Mouse (Mus musculus) WW6 (cell line): ENCODE measurements around the gene Zc3h4.

Source experiments
- DNase-seq: peaks from one replicate; pipeline ENCODE4 v3.0.0-alpha.2; 2013; ENCODE audit warnings: low read depth, low spot score

Zc3h4 gene

DNA sequence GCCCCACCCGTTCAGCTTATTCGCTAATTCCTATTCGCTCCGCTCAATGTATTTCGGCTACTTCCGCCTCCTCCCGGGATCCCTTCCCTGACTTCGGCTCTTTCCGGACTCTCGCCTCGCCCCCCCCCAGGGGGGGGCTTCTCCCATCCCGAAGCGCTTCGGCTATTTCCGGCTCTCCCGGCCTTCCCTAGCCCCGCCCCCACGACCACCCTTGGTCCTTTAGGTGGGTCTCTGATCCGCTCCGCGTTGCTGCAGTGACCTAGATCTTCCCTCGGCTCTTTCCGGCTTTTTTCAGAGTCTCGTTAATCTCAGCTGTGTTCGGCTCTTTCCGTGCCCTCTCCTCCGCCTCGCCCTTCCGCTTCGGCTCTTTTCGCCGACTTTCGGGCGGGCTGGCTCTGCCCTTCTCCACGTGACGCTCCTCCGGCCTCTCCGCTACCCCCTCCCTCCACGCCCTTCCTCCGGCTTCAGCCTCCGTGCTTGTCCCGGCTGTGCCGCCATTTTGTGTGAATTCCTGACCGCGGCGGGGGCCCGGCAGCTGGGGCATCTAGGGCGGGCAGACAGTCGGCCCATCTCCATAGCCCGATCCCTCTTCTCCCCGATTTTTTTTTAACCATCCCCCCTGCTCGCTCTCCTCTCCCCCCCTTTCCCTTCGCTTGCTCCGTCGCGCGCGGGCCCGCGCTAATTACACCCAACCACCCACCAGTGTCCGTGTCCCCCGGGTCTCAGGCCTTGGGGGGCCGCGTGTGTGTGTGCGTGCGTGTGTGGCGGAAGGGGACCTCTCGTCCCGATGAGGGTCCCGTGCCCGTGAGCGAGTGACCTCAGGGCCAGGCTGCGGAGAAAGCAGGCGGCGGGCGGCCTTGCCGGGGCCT lies 656 bp upstream of the Zc3h4 start:
- peak; percentile 92 for DNase-seq

DNA sequence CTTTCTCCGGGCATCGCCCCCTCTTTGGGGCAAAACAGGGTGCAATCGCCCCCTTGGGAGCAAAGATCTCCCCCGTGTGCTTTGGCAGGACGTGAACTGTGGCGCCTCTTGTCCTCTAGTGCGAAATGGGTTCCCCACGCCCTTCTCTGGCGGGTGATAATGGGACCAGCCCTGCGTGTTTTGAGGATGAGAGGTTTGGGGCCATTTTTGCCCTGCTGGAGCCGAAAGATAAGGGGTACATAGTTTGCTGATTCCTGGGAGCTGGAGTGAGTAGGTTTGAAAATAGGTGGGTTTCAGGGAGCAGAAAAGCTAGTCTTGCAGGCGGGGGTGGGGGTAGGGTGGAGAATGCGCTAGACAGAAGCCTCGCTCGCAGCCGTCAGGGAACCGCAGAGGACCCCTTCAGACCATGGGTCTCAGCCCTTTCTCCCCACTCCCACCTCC lies 1.3 kb downstream of the Zc3h4 start:
- DNase-seq: no peak

DNA sequence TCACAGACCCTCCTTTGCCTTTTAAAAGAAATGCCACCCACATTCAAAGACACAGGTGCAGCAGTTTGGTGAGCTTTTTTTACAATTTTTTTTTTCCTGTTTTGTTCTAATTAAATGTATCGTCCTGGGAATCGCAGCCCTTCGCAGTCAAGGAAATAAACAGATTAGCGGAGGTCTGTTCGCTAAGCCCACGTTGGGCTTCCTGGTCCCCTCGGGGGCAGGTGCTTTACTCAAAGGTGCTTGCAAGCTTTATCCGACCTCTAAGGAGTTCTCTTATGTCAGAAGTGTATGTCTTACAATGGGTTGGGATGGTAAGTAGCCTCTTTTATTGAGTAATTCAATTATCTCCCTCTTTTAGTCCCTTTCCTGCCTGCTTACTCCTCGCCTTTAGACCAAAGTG lies 1.7 kb downstream of the Zc3h4 start:
- no peak for DNase-seq

DNA sequence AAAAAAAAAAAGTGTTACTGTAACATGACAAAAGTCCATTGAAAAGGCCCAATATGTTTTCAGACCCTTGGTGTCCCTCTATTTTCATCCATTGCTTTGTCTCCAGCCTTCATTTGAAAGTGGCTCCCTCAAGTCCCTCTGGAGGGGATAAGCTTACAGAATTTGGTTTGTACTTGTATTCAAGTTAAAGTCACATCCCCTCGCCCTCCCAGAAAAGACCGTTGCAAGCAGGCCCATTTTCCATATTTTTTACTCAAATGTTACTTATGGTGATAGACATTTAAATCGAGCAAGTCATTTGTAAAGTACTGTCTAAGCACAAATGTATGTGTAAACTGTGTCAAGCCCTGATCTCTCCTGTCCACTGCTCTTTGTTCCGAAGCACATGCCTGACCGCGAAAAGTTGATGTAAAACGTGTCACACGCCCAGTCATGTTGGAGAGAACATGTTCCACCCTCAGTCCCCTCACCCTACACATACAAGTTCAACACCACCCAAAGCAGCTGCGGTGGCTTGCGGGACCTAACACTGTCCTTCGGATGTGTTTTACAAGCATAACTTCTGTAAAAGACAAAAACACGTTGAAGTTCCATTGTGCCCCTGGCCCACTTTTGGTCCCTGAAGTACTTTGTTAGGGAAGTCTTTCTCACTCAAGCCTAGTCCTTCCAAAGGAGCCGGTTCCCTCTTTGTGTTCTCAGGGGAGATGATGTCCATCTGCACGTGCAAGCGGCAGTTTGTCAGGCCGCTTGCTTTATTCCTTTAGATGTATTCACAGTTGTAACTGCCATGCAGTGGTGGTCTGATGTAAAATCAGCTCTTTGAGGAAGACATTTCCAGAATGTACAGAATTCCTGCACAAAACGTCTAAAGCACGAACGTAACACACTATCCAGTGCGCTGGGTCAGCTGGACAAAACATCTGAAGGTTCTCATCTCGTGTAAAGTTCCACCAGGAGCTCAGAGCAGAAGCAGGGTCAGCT lies 2.5 kb downstream of the Zc3h4 start:
- DNase-seq: no peak

DNA sequence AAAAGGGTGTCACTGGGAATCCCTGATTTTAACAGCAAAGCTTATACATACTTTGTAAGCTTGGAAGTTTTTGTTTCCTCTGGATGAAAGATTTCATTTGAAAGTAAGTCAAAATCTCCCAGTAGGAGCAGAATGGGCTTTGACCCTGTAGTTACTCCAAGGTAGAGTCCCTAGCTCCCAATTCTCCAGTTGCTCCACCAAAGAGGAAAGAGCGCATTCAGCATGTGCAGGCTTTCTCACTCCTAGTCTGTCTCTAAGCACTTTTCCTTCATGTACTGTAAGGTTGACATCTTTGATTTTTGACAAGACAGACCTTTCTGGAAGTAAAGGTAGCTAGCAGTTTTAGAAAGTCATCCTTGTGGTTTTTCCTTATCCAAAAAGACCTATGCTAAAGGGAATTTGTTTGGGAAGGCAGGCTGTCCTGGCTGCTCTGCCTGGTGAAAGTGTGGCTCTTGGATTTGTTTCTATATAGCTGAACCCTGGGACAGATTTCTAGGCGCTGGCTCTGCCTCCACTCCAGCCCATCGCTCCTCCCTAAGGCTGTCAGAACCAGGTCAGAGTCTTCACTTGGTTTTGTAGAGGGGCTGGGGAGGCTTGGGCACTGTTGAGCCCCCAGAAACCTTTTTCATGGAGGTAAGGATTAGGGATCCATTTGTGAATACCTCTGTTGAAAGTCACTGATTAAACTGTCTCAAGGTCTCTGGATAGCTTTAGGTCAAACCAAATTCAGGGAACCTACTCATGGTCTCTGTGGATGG lies 3.8 kb downstream of the Zc3h4 start:
- DNase-seq: no peak

DNA sequence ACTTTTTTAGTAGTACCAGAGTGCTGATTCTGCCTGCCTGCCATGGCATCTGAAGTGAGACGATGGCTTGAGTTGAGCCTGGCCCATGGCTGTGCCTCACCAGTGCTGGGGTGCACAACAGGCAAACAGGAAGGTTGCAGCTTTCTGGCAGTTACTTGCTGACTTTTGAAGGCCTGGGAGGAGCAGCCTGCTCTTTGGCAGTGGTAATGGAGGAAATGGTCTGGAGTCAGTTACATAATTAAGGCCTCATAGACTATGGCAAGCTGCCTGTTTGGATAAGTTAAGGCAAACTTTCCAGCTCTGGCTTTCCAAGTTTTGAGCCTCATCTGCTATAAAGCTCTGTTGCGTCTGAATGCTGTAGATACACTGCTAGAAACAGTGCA lies 4.4 kb downstream of the Zc3h4 start:
- no peak for DNase-seq

DNA sequence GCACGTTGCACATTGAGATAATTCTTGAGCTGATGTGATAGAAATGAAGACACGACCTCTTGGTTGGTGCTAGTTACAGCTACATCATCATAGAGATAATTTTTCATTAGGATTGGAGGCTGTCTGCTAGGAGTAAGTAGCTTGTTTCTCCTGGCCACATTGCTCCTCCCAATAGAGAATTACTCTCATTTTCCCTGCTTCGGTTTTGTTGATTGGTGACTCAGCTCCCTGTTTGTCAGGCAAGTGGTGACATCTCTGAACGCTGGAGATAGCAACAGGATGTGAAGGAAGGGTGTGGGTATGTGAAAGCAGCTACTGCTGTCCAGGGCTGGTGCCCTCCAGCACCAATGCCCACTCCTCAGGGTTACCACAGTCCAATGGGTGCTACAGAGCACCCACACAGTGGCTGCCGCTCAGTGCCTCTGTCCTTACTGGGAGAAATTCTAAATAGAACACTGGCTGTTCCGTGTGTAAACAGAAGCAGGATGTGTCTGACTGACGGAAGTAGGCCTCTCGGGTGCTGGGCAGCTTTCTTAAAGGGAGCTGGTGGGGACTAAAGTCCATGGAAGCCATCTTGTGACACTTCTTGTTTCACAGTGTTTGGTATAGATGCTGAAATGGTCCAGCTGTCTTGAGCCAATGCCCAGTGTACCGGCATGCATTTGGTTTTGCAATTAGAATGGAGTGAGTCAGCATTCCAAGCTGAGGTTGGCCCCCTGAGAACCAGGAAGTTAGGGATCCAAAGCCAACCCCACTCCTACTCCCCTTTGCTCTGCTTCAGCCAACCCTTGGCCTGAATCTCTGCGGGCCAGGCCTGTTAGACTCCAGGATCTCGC lies 5.0 kb downstream of the Zc3h4 start:
- no peak for DNase-seq

DNA sequence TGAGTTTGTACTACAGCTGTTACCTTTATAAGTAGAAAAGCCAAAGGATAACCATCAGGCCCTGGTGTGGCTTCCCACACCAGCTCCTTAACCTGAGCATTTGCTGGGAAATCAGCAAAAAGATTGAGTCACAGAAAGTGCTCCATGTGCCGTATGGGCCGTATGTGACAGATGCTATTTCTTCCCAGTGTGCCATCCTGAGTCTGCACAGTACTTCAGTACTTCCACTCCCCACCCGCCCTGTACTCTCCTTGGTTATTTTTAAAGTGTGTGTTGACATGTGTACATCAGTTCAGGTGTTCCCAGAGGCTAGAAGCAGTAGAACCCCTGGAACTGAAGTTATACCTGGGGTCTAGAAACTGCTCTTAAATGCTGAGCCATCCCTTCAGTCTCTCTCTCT lies 6.3 kb downstream of the Zc3h4 start:
- DNase-seq: no peak

DNA sequence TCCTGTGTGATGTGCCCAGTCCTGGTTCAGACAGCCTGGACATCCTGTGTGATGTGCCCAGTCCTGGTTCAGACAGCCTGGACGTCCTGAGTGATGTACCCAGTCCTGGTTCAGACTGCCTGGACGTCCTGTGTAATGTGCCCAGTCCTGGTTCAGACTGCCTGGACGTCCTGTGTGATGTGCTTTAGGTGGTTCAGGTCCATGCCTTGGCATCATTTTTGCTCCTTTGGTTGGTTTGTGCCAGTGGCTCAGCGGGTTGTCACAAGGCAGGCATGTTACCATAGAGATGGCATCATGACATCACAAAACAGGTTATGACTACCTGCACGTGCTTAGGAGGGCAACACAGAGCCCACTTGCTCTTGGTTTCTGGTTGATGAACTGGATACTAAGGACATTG lies 10.4 kb downstream of the Zc3h4 start:
- no peak for DNase-seq

DNA sequence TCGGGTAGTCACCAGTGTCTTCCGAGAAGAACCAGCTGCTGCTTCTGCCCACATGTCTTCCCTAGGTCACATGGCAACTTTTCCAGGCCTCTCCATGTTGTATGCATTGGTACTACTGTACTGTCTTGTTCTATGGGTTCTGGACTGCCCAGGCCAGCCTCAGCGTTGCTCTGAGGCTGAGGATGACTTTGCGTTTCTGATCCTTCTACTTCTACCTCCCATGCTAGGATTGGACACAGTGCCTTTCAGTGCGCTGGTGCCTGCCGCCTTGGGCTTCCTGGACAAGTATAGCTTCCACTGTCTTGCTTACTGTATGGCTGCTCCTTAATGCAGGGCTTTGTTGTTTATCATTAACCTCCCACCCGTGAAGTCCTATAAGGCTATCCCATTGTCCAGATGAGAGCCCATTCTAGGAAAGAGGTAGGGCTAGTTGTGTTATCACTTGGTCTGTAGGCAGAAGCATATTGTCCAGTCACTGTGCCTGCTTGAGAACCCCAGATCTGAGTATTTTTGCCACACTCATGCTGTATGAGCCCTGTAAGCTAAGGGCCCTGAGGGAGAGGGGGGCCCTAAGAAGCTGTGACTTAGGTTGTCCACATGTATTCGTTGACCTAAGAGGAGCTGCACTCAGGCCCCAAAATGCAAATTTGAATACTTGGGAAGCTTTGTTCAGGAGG lies 11.6 kb downstream of the Zc3h4 start:
- DNase-seq: no peak

DNA sequence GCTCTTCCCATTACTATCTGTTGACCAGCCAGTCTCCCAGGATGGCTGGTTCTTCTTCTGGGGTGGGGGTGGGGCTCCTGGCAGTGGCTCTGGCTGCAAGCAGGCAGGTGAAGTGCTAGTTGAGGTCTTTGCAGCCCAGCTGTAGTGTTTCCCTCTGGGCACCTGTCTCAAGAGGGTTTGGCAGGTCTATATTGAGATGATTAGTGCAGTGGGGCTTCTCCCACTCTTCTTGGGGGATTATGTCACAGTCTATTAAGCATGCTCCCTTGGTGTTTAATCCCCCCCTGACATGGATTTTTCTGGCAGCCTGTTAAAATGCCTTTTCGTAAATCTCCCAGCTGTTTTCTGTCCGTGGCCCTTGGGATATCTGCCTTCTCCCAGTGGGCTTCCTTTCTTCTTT lies 12.2 kb downstream of the Zc3h4 start:
- DNase-seq: no peak

DNA sequence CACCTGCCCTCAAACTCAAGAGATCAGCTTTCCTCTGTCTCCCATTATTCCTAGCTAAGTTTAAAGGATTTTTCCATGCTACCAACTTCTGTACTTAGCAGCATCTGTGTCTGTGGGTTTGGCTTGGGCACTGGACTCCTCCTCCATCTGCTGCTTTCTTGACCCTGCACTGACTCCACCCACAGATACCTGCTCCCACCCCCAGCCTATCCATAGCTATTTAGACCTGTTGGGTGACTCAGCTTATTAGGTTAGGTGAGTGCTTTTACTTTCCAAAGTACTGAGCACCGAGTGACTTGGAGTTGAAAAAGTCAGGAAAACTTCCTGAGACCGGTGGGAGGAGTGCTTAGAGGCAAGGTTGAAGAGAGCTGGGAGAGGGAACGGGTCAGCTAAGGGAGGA lies 14.7 kb downstream of the Zc3h4 start:
- no peak for DNase-seq

DNA sequence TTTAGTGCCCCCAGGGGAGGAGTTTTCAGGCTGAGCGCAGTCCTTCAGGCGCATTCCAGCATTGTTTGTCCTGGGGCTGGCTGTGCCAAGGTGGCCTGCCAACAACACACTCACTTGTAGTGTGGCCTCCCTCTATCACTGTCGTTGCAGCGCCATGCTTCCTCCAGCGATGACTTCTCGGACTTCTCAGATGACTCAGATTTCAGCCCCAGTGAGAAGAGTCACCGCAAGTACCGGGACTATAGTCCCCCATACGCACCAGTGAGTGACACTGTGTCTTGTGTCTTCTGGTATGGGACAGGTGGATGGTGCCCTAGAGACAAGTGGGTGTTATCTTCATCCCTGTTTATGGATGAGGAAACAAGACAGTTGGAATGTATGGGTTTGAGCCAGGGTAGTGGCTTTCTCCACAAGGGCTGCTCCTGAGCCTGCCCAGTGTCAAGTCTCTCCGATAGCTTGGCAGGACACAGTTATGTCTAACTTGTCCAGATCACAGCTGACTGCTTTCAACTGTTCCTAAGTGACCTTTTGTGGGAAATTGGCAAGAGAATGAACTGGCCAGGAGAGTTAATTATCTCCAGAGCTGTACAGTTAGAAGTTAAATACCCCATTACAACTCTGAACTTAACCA lies 16.5 kb downstream of the Zc3h4 start:
- no peak for DNase-seq

DNA sequence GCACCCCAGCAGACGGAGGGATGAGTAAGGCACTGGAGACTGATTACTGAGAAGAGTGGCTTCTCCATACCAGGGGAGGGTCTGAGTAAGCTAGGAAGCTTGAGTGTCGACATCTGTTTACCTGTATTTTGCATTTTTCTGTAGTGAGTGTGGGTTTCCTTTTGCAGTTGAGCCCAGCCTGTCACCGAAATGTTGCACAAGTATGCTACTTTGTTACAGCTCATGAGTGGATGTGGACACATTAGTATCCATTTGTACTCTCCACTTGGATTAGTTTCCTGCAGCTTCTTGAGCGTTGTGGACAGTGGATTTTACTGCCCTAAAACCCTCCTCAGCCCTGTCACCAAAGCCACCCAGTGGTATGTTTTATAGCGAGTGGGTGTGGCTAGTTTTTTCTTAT lies 18.0 kb downstream of the Zc3h4 start:
- no peak for DNase-seq

DNA sequence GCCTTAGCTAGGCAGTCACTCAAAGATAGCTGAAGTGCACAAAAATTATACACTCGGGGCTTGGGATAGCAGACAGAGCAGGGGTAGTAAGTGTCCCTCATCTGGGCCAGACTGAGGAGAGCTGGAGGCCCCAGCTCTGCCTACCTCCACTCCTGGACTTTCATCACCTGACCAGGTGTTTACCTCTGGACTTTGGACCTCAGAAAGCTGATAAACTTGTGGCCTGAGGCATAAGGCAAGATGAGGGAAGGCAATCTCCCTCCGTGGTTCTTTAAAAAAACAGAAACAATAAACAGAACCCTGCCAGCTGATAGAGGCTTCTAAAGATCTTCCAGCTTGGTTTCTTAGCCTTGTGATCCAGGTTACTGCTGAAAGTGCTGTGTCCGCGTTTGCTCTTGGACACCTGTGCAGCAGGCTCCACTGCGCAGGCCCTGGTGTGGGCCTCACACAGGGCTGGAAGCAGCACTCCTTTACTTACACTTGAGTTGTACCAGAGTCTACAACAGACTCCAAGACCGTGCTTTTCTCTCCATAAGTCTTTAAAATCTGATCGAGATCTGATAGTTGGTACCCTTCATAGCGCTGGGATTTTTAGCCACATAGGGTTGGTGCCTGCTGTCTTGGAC lies 19.9 kb downstream of the Zc3h4 start:
- no peak for DNase-seq

DNA sequence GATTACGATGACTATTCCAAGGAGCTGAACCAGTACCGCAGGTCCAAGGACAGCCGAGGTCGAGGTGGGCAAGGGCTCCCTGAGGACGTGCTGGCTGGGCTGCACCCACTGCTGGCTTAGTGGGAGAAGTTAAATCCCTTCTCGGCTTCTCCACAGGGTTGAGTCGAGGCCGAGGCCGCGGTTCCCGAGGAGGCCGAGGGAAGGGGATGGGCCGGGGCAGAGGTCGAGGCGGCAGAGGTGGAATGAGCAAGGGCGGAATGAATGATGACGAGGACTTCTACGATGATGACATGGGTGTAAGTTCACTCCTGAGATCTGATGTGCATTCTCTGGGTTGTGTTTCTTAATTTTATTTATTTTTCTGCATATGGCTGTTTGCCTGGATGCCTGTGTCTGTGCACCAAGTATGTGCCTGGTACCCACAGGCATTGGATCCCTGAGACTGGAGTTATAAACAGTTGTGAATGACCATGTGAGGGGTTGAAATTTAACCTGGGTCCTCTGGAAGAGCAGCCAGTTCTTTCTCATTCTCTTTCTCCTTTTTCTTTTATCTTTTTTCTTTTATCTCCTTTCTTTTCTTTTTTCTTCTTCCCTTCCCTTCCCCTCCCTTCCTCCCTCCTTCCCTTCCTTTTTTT lies 21.6 kb downstream of the Zc3h4 start:
- DNase-seq: no peak

DNA sequence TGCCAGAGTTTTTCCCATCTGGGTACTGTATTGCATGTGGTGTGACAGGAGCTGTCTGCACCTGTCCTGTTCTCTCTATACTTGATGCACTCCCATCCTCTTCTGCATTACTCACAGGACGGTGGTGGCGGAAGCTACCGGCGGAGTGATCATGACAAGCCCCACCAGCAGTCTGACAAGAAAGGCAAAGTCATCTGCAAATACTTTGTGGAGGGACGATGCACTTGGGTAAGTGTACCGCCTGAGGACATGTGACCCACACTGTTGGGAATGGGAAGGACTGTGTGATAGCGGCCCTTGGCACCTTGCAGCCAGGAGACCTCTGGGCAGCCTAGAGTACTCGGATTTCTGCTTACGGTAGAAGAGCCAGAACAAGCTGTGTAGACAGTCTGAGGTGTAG lies 23.0 kb downstream of the Zc3h4 start:
- DNase-seq: no peak

DNA sequence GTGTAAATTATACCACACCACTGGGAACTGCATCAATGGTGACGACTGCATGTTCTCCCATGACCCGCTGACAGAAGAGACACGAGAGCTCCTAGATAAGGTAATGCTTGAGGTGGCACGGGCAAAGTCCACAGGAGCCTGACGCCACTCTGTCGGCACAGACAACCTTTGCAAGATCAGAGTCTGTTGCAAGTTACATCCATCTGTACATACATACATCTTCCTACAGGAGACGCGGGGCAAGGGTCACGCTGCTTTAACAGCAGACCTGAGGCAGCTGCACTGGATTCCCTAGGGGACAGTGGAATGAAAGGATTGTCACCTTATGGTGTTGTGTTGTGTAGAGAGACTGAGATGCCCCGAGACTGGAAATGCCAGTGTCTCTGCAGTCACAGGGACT lies 25.0 kb downstream of the Zc3h4 start:
- DNase-seq: no peak

DNA sequence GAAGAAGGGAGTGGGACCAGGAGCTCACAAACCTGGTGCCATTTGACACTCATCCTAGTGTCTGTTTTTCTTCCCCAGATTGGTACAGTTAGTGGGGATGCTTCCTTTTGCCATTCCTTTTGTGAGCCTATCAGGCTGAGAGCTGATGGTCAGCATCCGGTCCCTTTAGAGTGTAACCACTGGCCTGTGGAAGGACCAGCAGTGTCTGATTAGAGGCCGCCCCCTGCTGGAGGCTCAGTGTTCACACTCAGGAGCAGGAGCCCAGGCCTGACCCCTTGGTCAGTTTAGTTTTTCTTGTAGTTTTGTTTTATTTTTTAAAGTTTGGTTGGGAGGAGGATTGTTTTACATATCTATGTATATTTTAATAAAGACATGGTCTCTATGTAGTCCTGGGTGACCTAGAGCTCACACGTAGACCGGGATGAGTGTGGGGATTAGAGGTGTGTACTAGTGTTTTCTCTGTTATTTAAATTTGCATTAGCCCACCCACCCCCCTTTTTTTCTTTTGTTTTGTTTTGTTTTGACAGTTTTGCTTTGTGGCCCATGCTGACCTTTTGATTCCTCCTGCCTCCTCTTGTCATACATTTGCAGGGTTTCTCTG lies 25.5 kb downstream of the Zc3h4 start:
- no peak for DNase-seq
